Comparison of ENCODE assay signal across 18 mouse cellular contexts in genomic region chr5:74456759-74457158, GRCm38 (mm10).
DNase-seq lines count a peak whose midpoint lies in the region; ATAC-seq and TF ChIP-seq lines count a peak whose summit lies in the region.
"Had no signal": no experiment of that assay in that cellular context is flagged by ENCODE, and none has a peak within 500 bp of the region (broad histone marks: within the 10 kb centered on the region; RNA-seq: fewer than 3 reads in every experiment).

No protein-coding gene starts in this region.

- H3K9ac ChIP-seq in intestine, embryonic 14.5 days (ENCODE audit: low read length) = no peak overlapping the region
- no peak overlapping the region for H3K9ac ChIP-seq in intestine, embryonic 16.5 days (ENCODE audit: low read depth, low read length)
- H3K9ac ChIP-seq in lung, embryonic 14.5 days = no peak overlapping the region
- H3K9ac ChIP-seq: forebrain, embryonic 13.5 days; forebrain, postnatal 0 days; heart, embryonic 13.5 days; hindbrain, embryonic 15.5 days had no signal

- no peak overlapping the region for H3K27ac ChIP-seq in intestine, embryonic 14.5 days (ENCODE audit: low read depth)
- no peak overlapping the region; the same call in 1 of the 2 replicates for H3K27ac ChIP-seq in intestine, embryonic 16.5 days (ENCODE audit: low read length)
- no peak overlapping the region for H3K27ac ChIP-seq in lung, embryonic 14.5 days (ENCODE audit: low read depth)
- H3K27ac ChIP-seq: forebrain, embryonic 13.5 days; heart, embryonic 13.5 days; hindbrain, embryonic 15.5 days had no signal

- H3K4me1 ChIP-seq in intestine, embryonic 14.5 days (replicated peaks; ENCODE audit: control insufficient read depth, insufficient read depth, low read length) = no peaks in the 10 kb centered on the region
- H3K4me1 ChIP-seq in intestine, embryonic 16.5 days (ENCODE audit: control insufficient read depth, insufficient read depth, low read length) = no peaks in the 10 kb centered on the region
- no peaks in the 10 kb centered on the region for H3K4me1 ChIP-seq in lung, embryonic 14.5 days (ENCODE audit: insufficient read depth)
- H3K4me1 ChIP-seq: forebrain, embryonic 13.5 days; heart, embryonic 13.5 days; hindbrain, embryonic 15.5 days had no signal

- TF ChIP-seq CTCF in lung, embryonic 14.5 days (IDR thresholded peaks at IDR 0.05; ENCODE audit: low read depth) = no peak

- 0 out of 2 replicates have a peak overlapping the region, but pooled peaks have one; percentile 6 for H3K4me2 ChIP-seq in intestine, embryonic 14.5 days (ENCODE audit: low read length)
- no peak overlapping the region for H3K4me2 ChIP-seq in intestine, embryonic 16.5 days (ENCODE audit: low read depth, low read length)
- H3K4me2 ChIP-seq in lung, embryonic 14.5 days = no peak overlapping the region
- H3K4me2 ChIP-seq: forebrain, embryonic 13.5 days; heart, embryonic 13.5 days; hindbrain, embryonic 15.5 days had no signal

- 46% methylated on average over 2 of the region's 2 CpGs for WGBS in intestine, embryonic 14.5 days
- 41% methylated on average over 2 of the region's 2 CpGs for WGBS in intestine, embryonic 16.5 days
- 51% methylated on average over 2 of the region's 2 CpGs for WGBS in lung, embryonic 14.5 days

- ATAC-seq in intestine, embryonic 14.5 days (replicated peaks; ENCODE audit: low FRiP score, low TSS enrichment, low read depth) = no peak
- no peak for ATAC-seq in intestine, embryonic 16.5 days
- no peak for ATAC-seq in lung, embryonic 14.5 days (ENCODE audit: insufficient read depth)
- peak; percentile 80 for ATAC-seq in inflammation-experienced regulatory T-cells, adult 6 months
- no peak for ATAC-seq in monocyte, adult 5-6 weeks (replicated peaks; ENCODE audit: insufficient number of reproducible peaks, low FRiP score, low TSS enrichment, poor library complexity, severe bottlenecking)
- ATAC-seq: forebrain, embryonic 13.5 days; forebrain, postnatal 0 days had no signal

- H3K27me3 ChIP-seq in intestine, embryonic 14.5 days (replicated peaks; ENCODE audit: control insufficient read depth, insufficient read depth, low read length) = no peaks in the 10 kb centered on the region
- no peaks in the 10 kb centered on the region for H3K27me3 ChIP-seq in intestine, embryonic 16.5 days (replicated peaks; ENCODE audit: control insufficient read depth, insufficient read depth, low read length)
- H3K27me3 ChIP-seq in lung, embryonic 14.5 days (ENCODE audit: insufficient read depth, low read length) = no peaks in the 10 kb centered on the region
- H3K27me3 ChIP-seq: forebrain, embryonic 13.5 days; heart, embryonic 13.5 days; hindbrain, embryonic 15.5 days had no signal

- H3K4me3 ChIP-seq in intestine, embryonic 14.5 days (ENCODE audit: low read depth, low read length) = no peak overlapping the region
- H3K4me3 ChIP-seq in intestine, embryonic 16.5 days (ENCODE audit: low read length) = no peak overlapping the region
- no peak overlapping the region for H3K4me3 ChIP-seq in lung, embryonic 14.5 days (ENCODE audit: low read depth, low read length)
- H3K4me3 ChIP-seq: forebrain, embryonic 13.5 days; heart, embryonic 13.5 days; hindbrain, embryonic 15.5 days had no signal

- H3K36me3 ChIP-seq in intestine, embryonic 14.5 days (ENCODE audit: control insufficient read depth, insufficient read depth, low read length) = no peaks in the 10 kb centered on the region
- H3K36me3 ChIP-seq in intestine, embryonic 16.5 days (ENCODE audit: control insufficient read depth, insufficient read depth, low read length) = no peaks in the 10 kb centered on the region
- no peaks in the 10 kb centered on the region for H3K36me3 ChIP-seq in lung, embryonic 14.5 days (ENCODE audit: insufficient read depth)
- H3K36me3 ChIP-seq: heart, embryonic 13.5 days; hindbrain, embryonic 15.5 days had no signal

- no peak for DNase-seq in intestine, embryonic 14.5 days (ENCODE audit: low spot score)
- peak; percentile 22 for DNase-seq in lung, embryonic 14.5 days
- DNase-seq in lung, postnatal 14 days = no peak
- DNase-seq in adrenal gland, postnatal 14 days = no peak
- DNase-seq: adrenal gland, postnatal 10 days; cerebellum, adult 11-12 months; cerebellum, adult 9-11 months; cerebellum, postnatal 36 days; forebrain, postnatal 0 days; gastrocnemius, postnatal 14 days; heart, postnatal 36 days had no signal

- H3K9me3 ChIP-seq in intestine, embryonic 14.5 days (ENCODE audit: control insufficient read depth, low read length) = no peaks in the 10 kb centered on the region
- no peaks in the 10 kb centered on the region for H3K9me3 ChIP-seq in intestine, embryonic 16.5 days (ENCODE audit: control insufficient read depth, low read length)
- H3K9me3 ChIP-seq in lung, embryonic 14.5 days (ENCODE audit: low read depth, low read length) = no peaks in the 10 kb centered on the region
- H3K9me3 ChIP-seq: forebrain, embryonic 13.5 days; G1E; heart, embryonic 13.5 days; hindbrain, embryonic 15.5 days had no signal
